Mouse (Mus musculus) C2C12 (cell line): ENCODE measurements around the gene Fars2. TPM values are rescaled to one million over a fixed set of nuclear protein-coding genes. Genes with fewer than 3 reads are reported as not detected.

Experiments used
- H3K27me3 ChIP-seq: one replicate; pipeline ENCODE4 v1.6.1; 2011; ENCODE audit not compliant: control insufficient read depth, insufficient read depth, insufficient read length
- H3K36me3 ChIP-seq: one replicate; pipeline ENCODE4 v1.6.1; 2011; ENCODE audit not compliant: control insufficient read depth, insufficient read depth
- H3K4me3 ChIP-seq: one replicate; pipeline ENCODE4 v1.5.1; 2011; ENCODE audit warnings: mild to moderate bottlenecking, control low read depth; ENCODE audit not compliant: poor library complexity, insufficient read depth, severe bottlenecking
- H3K79me2 ChIP-seq: one replicate; pipeline ENCODE4 v1.6.1; 2011; ENCODE audit not compliant: control insufficient read depth, insufficient read depth
- H3K79me3 ChIP-seq: one replicate; pipeline ENCODE4 v1.6.1; 2011; ENCODE audit warnings: low read depth, control low read depth
- H3ac ChIP-seq: one replicate; pipeline ENCODE3; 2011; ENCODE audit warnings: low read depth; ENCODE audit not compliant: control insufficient read depth, insufficient read length
- CEBPB ChIP-seq: IDR thresholded peaks from one replicate; pipeline ENCODE4 v1.6.1; 2011; ENCODE audit warnings: low read depth, mild to moderate bottlenecking, control low read depth, moderate library complexity
- CTCF ChIP-seq: IDR thresholded peaks from one replicate; pipeline ENCODE4 v1.5.1; 2011; ENCODE audit not compliant: control insufficient read depth, insufficient read depth, insufficient read length
- FOSL1 ChIP-seq: IDR thresholded peaks from one replicate; pipeline ENCODE4 v1.8.0; 2011; ENCODE audit warnings: mild to moderate bottlenecking, low read length; ENCODE audit not compliant: poor library complexity, insufficient read depth, severe bottlenecking
- MAX ChIP-seq: IDR thresholded peaks from one replicate; pipeline ENCODE4 v1.6.1; 2011; ENCODE audit warnings: mild to moderate bottlenecking, control low read depth
- MYOD1 ChIP-seq: IDR thresholded peaks from one replicate; pipeline ENCODE4 v1.6.1; 2011; ENCODE audit warnings: low read depth; ENCODE audit not compliant: control insufficient read depth, insufficient read length
- MYOG ChIP-seq: IDR thresholded peaks from one replicate; pipeline ENCODE4 v1.6.1; 2011; ENCODE audit not compliant: control insufficient read depth, insufficient read length; ENCODE audit errors: extremely low read depth
- USF1 ChIP-seq: IDR thresholded peaks from one replicate; pipeline ENCODE4 v1.6.1; 2011; ENCODE audit warnings: low read depth, mild to moderate bottlenecking, control low read depth, moderate library complexity
- polyA plus RNA-seq: library from polyadenylated mRNA; unstranded; fragments of >200 nt; fragmentation: generic; extraction: Trizol; gene quantifications from one replicate; pipeline ENCODE4 v1.2.1, GENCODE M21; 2012; ENCODE audit warnings: missing spikeins

The Fars2 gene
- polyA plus RNA-seq, 1 experiment, result 25.9 TPM

DNA sequence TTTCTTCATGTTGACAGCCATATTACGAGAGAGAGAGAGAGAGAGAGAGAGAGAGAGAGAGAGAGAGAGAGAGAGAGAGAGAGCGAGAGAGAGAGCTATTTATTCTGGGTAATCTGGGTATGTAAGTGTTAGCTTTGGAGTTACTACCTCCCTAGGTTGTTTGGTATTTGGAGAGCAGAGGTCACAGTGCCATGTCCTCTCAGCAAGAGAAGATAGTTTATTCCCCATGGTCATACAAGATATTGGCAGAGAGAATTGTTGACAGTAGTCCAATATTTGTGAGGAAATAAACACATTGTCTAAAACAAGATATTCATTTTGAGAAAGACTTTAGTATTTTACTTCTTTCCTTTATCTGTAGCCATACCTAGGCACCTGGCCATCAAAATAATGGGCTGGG is 596.9 kb downstream of the Fars2 start:
- Histone ChIP-seq H3K79me3 (no peaks in the 10 kb centered on the region), H3K27me3 (no peaks in the 10 kb centered on the region), H3ac (no peak overlapping the region), H3K79me2 (no peaks in the 10 kb centered on the region), H3K36me3 (no peaks in the 10 kb centered on the region), H3K4me3 (no peak overlapping the region)
- TF ChIP-seq MAX (no peak), MYOD1 (no peak), FOSL1 (no peak), USF1 (no peak), CTCF (no peak), CEBPB (no peak), MYOG (no peak)

DNA sequence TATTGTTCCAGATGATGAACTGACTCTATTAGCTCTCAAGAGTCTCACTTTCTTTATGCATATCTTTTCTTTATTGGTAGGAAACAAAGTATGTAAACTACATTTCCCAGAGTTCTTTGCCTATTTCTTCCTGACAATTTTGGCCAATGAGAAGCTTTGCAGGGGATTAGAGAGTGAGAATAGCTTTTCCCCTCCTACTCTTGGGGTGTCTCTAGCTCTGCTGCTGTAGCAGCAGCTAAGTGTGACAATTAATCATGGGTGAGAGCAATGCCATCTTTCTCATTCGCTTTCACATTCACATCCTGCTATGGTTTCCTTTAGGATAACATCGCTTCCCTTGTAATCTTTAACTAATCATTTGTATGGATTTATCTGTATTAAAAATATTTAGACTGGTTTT is 599.5 kb downstream of the Fars2 start:
- Histone ChIP-seq H3ac (no peak overlapping the region), H3K79me3 (no peaks in the 10 kb centered on the region), H3K4me3 (no peak overlapping the region), H3K79me2 (no peaks in the 10 kb centered on the region), H3K36me3 (no peaks in the 10 kb centered on the region), H3K27me3 (no peaks in the 10 kb centered on the region)
- TF ChIP-seq MYOG, result no peak
- TF ChIP-seq MAX, result no peak
- no peak for TF ChIP-seq CTCF
- no peak for TF ChIP-seq USF1
- no peak for TF ChIP-seq MYOD1
- TF ChIP-seq FOSL1, result no peak
- no peak for TF ChIP-seq CEBPB

GRCm38 (mm10) chr13:36717376-36717775 is 600.2 kb downstream of the Fars2 start:
- Histone ChIP-seq H3K4me3 (no peak overlapping the region), H3K36me3 (no peaks in the 10 kb centered on the region), H3K79me3 (no peaks in the 10 kb centered on the region), H3K79me2 (no peaks in the 10 kb centered on the region), H3K27me3 (no peaks in the 10 kb centered on the region), H3ac (no peak overlapping the region)
- TF ChIP-seq MAX (no peak), CEBPB (no peak), USF1 (no peak), MYOG (no peak), FOSL1 (no peak), CTCF (no peak), MYOD1 (no peak)

DNA sequence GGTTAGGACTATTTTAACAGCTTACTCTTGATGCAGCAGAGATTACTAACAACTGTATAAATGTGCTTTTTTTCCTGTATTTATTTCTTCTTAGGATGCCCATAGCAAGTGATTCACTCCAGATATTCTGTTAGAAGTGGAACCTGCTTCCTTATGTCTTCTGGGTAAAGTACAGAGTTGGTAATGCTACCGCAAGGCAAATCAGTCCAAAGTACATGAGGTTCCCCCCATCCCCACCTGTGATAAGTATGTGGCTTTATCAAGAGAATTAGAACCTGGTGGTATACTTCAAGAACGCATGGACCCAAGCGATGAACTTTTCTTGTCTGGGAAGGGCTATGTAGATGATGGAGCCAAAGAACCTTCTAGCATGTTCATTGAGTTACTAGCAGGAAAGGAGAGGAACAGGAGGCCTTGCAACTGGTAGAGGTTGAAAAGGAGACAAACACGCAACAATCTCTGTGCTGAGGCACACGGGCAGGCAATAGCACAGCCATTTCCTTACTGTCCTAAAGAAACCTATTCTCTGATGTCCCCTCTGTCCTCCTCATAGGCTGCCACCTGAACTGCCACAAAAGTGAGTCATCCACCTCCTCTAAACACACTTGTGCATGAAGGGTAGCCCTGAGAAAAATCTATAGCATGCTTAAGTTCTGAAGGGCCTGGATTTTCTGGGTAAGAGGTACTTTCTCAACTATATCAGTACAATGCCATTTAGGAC is 603.2 kb downstream of the Fars2 start:
- H3ac ChIP-seq, result no peak overlapping the region
- H3K79me3 ChIP-seq, result no peaks in the 10 kb centered on the region
- TF ChIP-seq MYOD1 (no peak), MAX (no peak), CTCF (no peak), FOSL1 (no peak), CEBPB (no peak), USF1 (no peak), MYOG (no peak)
- H3K36me3 ChIP-seq, result no peaks in the 10 kb centered on the region
- H3K4me3 ChIP-seq, result no peak overlapping the region
- no peaks in the 10 kb centered on the region for H3K27me3 ChIP-seq
- no peaks in the 10 kb centered on the region for H3K79me2 ChIP-seq

DNA sequence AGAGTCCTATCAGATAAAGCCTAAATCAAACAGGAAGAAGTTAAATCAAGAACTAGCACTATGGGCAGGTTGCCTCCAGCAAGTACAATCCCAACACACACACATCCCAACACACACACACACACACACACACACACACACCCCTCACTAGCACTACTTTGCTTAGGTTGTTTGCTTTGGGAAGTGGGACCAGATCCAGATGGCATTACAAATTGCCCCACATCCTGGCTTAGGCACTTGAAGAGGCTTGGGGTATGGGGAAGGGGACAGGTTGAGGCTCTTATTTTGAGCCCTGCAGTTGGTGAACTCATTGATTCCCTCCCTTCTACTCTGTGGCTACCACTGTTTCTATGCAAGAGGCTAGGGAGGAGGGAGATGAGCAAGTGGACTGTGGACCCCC is 605.1 kb downstream of the Fars2 start:
- no peaks in the 10 kb centered on the region for H3K36me3 ChIP-seq
- no peak overlapping the region for H3K4me3 ChIP-seq
- H3ac ChIP-seq, result no peak overlapping the region
- no peaks in the 10 kb centered on the region for H3K79me2 ChIP-seq
- TF ChIP-seq MYOG (no peak), MAX (no peak), MYOD1 (no peak), FOSL1 (no peak), CTCF (no peak), USF1 (no peak), CEBPB (no peak)
- H3K27me3 ChIP-seq, result no peaks in the 10 kb centered on the region
- no peaks in the 10 kb centered on the region for H3K79me3 ChIP-seq
